Mouse (Mus musculus) forebrain, embryonic 11.5 days (tissue): ENCODE measurements around the gene Rfx7. TPM values are rescaled to one million over a fixed set of nuclear protein-coding genes. Genes with fewer than 3 reads are reported as not detected.
A peak's percentile ranks its signal among the peaks of the same experiment; 100 is the strongest.
"Not testable (repeated sequence)": the region's sequence is repeated elsewhere in the genome, so short reads cannot be mapped to it uniquely, and the experiment has no call there.

ENCODE experiments used
- ATAC-seq: fragments of 200-750 bp; cut with Nextera tagmentation; replicated peaks from 2 replicates; pipeline ENCODE4 v1.8.0; 2017; ENCODE audit warnings: moderate TSS enrichment; ENCODE audit not compliant: low FRiP score
- DNase-seq: peaks from one replicate; pipeline ENCODE4 v3.0.0-alpha.2; 2017; ENCODE audit warnings: low spot score
- H3K27ac ChIP-seq: fragments of 300-500 bp; sonication (generic); 2 replicates; pipeline ENCODE4 v1.5.1; 2014; ENCODE audit warnings: low read depth, low read length
- H3K27me3 ChIP-seq: fragments of 300-500 bp; sonication (generic); 2 replicates; pipeline ENCODE4 v1.6.1; 2014; ENCODE audit warnings: mild to moderate bottlenecking, low read length, mixed read lengths; ENCODE audit not compliant: control insufficient read depth, insufficient read depth
- H3K36me3 ChIP-seq: fragments of 300-500 bp; sonication (generic); 2 replicates; pipeline ENCODE4 v1.6.1; 2014; ENCODE audit warnings: mild to moderate bottlenecking, low read length, moderate library complexity, mixed read lengths; ENCODE audit not compliant: control insufficient read depth, insufficient read depth
- H3K4me1 ChIP-seq: fragments of 300-500 bp; sonication (generic); replicated peaks from 2 replicates; pipeline ENCODE4 v1.6.1; 2014; ENCODE audit warnings: low read length, mixed read lengths; ENCODE audit not compliant: control insufficient read depth, insufficient read depth
- H3K4me2 ChIP-seq: fragments of 300-500 bp; sonication (generic); 2 replicates; pipeline ENCODE4 v1.6.1; 2014; ENCODE audit warnings: low read depth, mild to moderate bottlenecking, low read length, moderate library complexity, mixed read lengths; ENCODE audit not compliant: severe bottlenecking
- H3K4me3 ChIP-seq: fragments of 300-500 bp; sonication (generic); 2 replicates; pipeline ENCODE4 v1.5.1; 2014; ENCODE audit warnings: low read depth, low read length
- H3K9ac ChIP-seq: fragments of 300-500 bp; sonication (generic); 2 replicates; pipeline ENCODE4 v1.6.1; 2014; ENCODE audit warnings: low read length
- H3K9me3 ChIP-seq: fragments of 300-500 bp; sonication (generic); 2 replicates; pipeline ENCODE4 v1.6.1; 2016; ENCODE audit warnings: low read length, mixed read lengths; ENCODE audit not compliant: control insufficient read depth
- WGBS: fragments of 180-500 bp; shearing (Covaris S2); extraction: QIAGEN DNeasy Blood & Tissue Kit; methylation state at CpG from one replicate; pipeline ENCODE4 v1.1.7; 2014; 5-methylcytosine and 5-hydroxymethylcytosine counted together
- microRNA-seq: library from miRNA; unstranded; fragments of <30 nt; microRNA quantifications from one replicate; pipeline ENCODE4, GENCODE M21; 2016; ENCODE audit not compliant: insufficient number of aligned reads
- polyA plus RNA-seq: library from polyadenylated mRNA; unstranded; fragments of >200 nt; fragmentation: Nextera tagmentation; extraction: Ambion mirVana; gene quantifications from 2 replicates; pipeline ENCODE4 v1.2.1, GENCODE M21; 2014

Rfx7 gene
- polyA plus RNA-seq, 1 experiment from 2014 or later: 28.0 TPM

DNA sequence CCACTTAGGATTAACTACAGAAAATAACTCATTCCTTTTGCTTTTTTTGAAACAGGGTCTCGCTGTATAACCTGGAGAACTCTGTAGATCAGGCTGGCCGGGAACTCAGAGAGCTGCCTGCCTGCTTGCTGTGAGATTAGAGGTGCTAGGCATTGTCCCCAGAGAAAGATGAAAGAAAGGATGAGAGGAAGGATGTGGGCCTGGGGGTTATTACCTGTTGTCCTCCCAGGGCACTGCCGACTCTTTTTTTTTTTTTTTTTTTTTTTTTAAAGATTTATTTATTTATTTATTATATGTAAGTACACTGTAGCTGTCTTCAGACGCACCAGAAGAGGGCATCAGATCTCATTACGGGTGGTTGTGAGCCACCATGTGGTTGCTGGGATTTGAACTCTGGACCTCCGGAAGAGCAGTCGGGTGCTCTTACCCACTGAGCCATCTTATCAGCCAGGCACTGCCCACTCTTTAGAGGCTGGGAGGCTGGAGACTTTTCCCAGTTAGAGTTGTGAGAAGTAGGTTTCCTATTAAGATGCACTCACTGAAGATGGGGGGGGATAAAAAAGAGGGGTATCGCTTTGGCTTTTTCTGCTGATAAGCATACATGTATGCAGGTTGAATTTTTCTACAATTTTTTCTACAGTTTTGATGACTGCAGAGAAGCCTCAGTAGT lies 134.4 kb downstream of the Rfx7 start:
- not testable (repeated sequence) for H3K27ac ChIP-seq, H3K9ac ChIP-seq, H3K9me3 ChIP-seq, H3K4me3 ChIP-seq, DNase-seq, ATAC-seq, H3K27me3 ChIP-seq, H3K4me2 ChIP-seq, H3K36me3 ChIP-seq
- H3K4me1 ChIP-seq: peaks cover 22% of the 10 kb centered on the region
- whole genome bisulfite sequencing: 87% methylated on average over 6 of the region's 8 CpGs

DNA sequence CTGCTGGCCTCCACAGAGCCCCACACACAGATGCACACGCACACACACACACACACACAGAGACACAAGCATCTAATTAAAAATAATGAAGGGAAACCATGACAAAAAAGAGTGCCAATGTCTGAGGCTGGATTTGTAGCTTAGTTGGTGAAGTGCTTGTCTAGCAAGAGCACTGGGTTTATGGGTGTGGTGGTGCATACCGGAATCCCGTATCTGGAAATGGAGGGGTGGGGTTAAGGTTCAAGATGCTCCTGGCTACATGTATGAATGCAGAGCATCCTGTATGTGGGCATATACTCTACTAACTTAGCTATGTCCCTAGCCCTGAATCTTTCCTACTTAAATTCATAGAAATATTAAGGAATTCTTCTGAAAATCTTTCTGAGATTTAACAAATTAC lies 135.1 kb downstream of the Rfx7 start:
- no peak overlapping the region for H3K27ac ChIP-seq
- H3K9ac ChIP-seq: no peak overlapping the region
- DNase-seq: no peak
- WGBS: 88% methylated on average over 3 of the region's 3 CpGs
- no peak overlapping the region for H3K4me3 ChIP-seq
- H3K9me3 ChIP-seq: no peaks in the 10 kb centered on the region
- H3K4me1 ChIP-seq: peaks cover 22% of the 10 kb centered on the region
- H3K27me3 ChIP-seq: no peaks in the 10 kb centered on the region
- H3K4me2 ChIP-seq: no peak overlapping the region
- no peak for ATAC-seq
- peaks cover 5% of the 10 kb centered on the region for H3K36me3 ChIP-seq

DNA sequence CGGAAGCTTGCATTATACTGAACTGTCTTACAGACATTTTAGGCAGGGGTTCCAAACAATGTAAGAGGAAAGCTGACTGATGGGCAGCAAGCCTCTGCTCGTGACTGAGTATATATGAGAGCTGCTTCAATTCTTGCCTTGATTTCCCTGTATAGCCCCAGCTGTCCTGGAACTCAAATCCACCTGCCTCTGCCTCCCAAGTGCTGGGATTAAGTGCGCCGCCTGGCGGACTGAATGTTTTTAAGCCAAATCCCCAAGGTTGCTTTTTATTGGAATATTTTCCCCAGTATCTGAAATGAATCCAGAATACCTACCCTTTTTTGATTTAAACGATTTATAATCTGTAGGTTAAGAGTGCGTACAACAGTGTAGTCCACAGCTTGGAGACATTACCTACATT lies 137.3 kb downstream of the Rfx7 start:
- Histone ChIP-seq H3K4me1 (peaks cover 15% of the 10 kb centered on the region), H3K4me3 (no peak overlapping the region), H3K4me2 (no peak overlapping the region), H3K27me3 (no peaks in the 10 kb centered on the region), H3K27ac (no peak overlapping the region), H3K36me3 (peaks cover 15% of the 10 kb centered on the region), H3K9ac (no peak overlapping the region), H3K9me3 (no peaks in the 10 kb centered on the region)
- DNase-seq (no peak), ATAC-seq (no peak)
- whole genome bisulfite sequencing: 86% methylated on average over 7 of the region's 7 CpGs

GRCm38 (mm10) chr9:72672361-72672760 lies 140.3 kb downstream of the Rfx7 start:
- Histone ChIP-seq H3K4me3 (no peak overlapping the region), H3K27me3 (no peaks in the 10 kb centered on the region), H3K4me2 (no peak overlapping the region), H3K9me3 (no peaks in the 10 kb centered on the region), H3K36me3 (peaks cover 34% of the 10 kb centered on the region), H3K27ac (no peak overlapping the region), H3K4me1 (no peaks in the 10 kb centered on the region), H3K9ac (no peak overlapping the region)
- 32% methylated on average over 2 of the region's 2 CpGs for WGBS
- ATAC-seq (no peak), DNase-seq (peak; percentile 88)

Small RNAs within 50 kb of the gene (microRNA-seq; reads per million reads assigned to microRNA genes)
- gene Gm28010: not detected

Other genes with a start within 250 kb of the Rfx7 start
- gene Mns1, start 94.2 kb upstream of the Rfx7 start, polyA plus RNA-seq: 48.6 and 51.7 TPM in 2 replicates
- 75.1 and 77.6 TPM in 2 replicates for gene Tex9, start 40.0 kb upstream of the Rfx7 start, polyA plus RNA-seq
- gene Nedd4, start 130.1 kb downstream of the Rfx7 start, polyA plus RNA-seq: 781 and 793 TPM in 2 replicates